Mouse (Mus musculus): ENCODE measurements at regions not wholly inside any gene's neighbourhood (a gene's known extent, or its start where the extent isn't known, plus 50 kb on each side); places are given as distances from the start of the nearest gene placed in this dataset.

DNA sequence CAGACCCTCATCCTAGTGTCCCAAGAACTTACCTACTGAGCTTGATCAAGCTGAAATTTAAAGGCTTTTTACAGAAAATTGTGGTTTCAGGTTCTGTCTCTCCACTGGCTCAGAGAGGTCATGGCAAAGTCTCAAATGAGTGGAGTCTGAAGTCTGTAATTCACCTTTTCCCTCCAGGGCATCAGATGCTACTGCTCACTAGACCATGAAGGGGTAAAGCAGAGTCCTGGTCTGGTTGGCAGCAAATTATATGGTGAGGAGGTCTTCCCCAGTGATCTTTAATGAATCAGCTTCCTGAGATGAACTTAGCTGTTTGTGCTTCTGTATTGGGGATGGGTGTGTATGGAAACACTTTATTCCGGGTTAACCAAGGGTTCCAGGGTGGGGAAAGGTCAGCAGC lies 63.3 kb upstream of the Adarb2 start:
- no peak for ATAC-seq (ENCODE audit: insufficient number of reproducible peaks, insufficient read depth, low FRiP score, low TSS enrichment, low read depth)
- WGBS = 72% methylated on average over 1 of the region's 1 CpGs
- H3K9me3 ChIP-seq = no peaks in the 10 kb centered on the region

DNA sequence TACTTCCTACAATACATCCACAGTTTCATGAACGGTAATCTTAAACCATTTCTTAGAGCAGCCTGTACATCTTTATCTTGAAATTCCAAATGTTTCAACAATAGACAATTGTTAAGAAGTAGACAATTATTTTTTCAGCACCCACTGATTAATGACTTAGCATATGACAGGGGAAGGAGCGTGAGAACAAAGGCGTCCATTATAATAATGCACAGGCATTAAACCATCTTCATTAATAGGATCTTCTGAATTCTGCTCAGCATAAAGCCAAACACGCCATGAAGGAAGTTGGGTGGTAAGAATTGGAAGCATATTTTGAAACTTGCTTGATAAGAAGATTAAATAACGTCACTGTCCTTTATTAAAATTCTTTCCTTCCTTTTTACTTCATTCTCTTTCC lies 50.5 kb upstream of the Adarb2 start:
- H3K4me1 ChIP-seq (replicated peaks) = no peaks in the 10 kb centered on the region
- no peaks in the 10 kb centered on the region for H3K9me3 ChIP-seq
- no peak overlapping the region for H3K4me3 ChIP-seq (replicated peaks)
- H3K27ac ChIP-seq = no peak overlapping the region
- H3K9ac ChIP-seq (replicated peaks) = no peak overlapping the region
- H3K4me2 ChIP-seq = no peak overlapping the region
- WGBS = 88% methylated on average over 5 of the region's 5 CpGs
- no peaks in the 10 kb centered on the region for H3K36me3 ChIP-seq
- ATAC-seq (ENCODE audit: insufficient number of reproducible peaks, insufficient read depth, low FRiP score, low TSS enrichment, low read depth) = no peak
- H3K27me3 ChIP-seq = no peaks in the 10 kb centered on the region

More for the DNA sequence above, 63.3 kb upstream of the Adarb2 start:
- H3K4me3 ChIP-seq (replicated peaks) = no peak overlapping the region
- H3K36me3 ChIP-seq = no peaks in the 10 kb centered on the region
- H3K27me3 ChIP-seq = no peaks in the 10 kb centered on the region
- H3K27ac ChIP-seq = no peak overlapping the region
- no peaks in the 10 kb centered on the region for H3K4me1 ChIP-seq (replicated peaks)
- H3K4me2 ChIP-seq = no peak overlapping the region
- H3K9ac ChIP-seq (replicated peaks) = no peak overlapping the region
